Mouse (Mus musculus): ENCODE measurements around the gene Retn.

Retn gene

GRCm38 (mm10) chr8:3648990-3649389 is 6.6 kb upstream of the Retn start:
- Histone ChIP-seq H3K27me3 (ENCODE audit: insufficient read depth, low read length) (no peaks in the 10 kb centered on the region), H3K9me3 (ENCODE audit: low read length) (no peaks in the 10 kb centered on the region), H3K4me1 (replicated peaks; ENCODE audit: low read depth, low read length) (peaks cover 53% of the 10 kb centered on the region), H3K4me3 (replicated peaks; ENCODE audit: low read length) (no peak overlapping the region), H3K36me3 (ENCODE audit: insufficient read depth, low read length) (no peaks in the 10 kb centered on the region)
- TF ChIP-seq POU5F1 (IDR thresholded peaks at IDR 0.05; ENCODE audit: borderline replicate concordance, low read length) (no peak), NANOG (IDR thresholded peaks at IDR 0.05; ENCODE audit: borderline replicate concordance, low read length) (no peak), CTCF (conservative IDR thresholded peaks at IDR 0.05; ENCODE audit: low read length) (no peak)

GRCm38 (mm10) chr8:3652845-3653244 is 2.7 kb upstream of the Retn start:
- H3K9me3 ChIP-seq (ENCODE audit: low read length), result no peaks in the 10 kb centered on the region
- no peak overlapping the region for H3K4me3 ChIP-seq (replicated peaks; ENCODE audit: low read length)
- no peaks in the 10 kb centered on the region for H3K27me3 ChIP-seq (ENCODE audit: insufficient read depth, low read length)
- H3K36me3 ChIP-seq (ENCODE audit: insufficient read depth, low read length), result no peaks in the 10 kb centered on the region
- H3K4me1 ChIP-seq (replicated peaks; ENCODE audit: low read depth, low read length), result peaks cover 51% of the 10 kb centered on the region
- TF ChIP-seq NANOG (IDR thresholded peaks at IDR 0.05; ENCODE audit: borderline replicate concordance, low read length) (no peak), CTCF (conservative IDR thresholded peaks at IDR 0.05; ENCODE audit: low read length) (no peak), POU5F1 (IDR thresholded peaks at IDR 0.05; ENCODE audit: borderline replicate concordance, low read length) (no peak)

- H3K4me1 ChIP-seq (replicated peaks; ENCODE audit: low read depth, low read length), result peaks cover 34% of the 10 kb centered on the region
- TF ChIP-seq NANOG (IDR thresholded peaks at IDR 0.05; ENCODE audit: borderline replicate concordance, low read length), result no peak
- TF ChIP-seq CTCF (conservative IDR thresholded peaks at IDR 0.05; ENCODE audit: low read length), result no peak
- TF ChIP-seq POU5F1 (IDR thresholded peaks at IDR 0.05; ENCODE audit: borderline replicate concordance, low read length), result no peak
- H3K27me3 ChIP-seq (ENCODE audit: insufficient read depth, low read length), result no peaks in the 10 kb centered on the region
- H3K36me3 ChIP-seq (ENCODE audit: insufficient read depth, low read length), result no peaks in the 10 kb centered on the region
- no peaks in the 10 kb centered on the region for H3K9me3 ChIP-seq (ENCODE audit: low read length)
- H3K4me3 ChIP-seq (replicated peaks; ENCODE audit: low read length), result no peak overlapping the region
Measured at GRCm38 (mm10) chr8:3654726-3655508, 653 bp upstream of the Retn start.

- TF ChIP-seq CTCF (conservative IDR thresholded peaks at IDR 0.05; ENCODE audit: low read length), result no peak
- TF ChIP-seq POU5F1 (IDR thresholded peaks at IDR 0.05; ENCODE audit: borderline replicate concordance, low read length), result no peak
- TF ChIP-seq NANOG (IDR thresholded peaks at IDR 0.05; ENCODE audit: borderline replicate concordance, low read length), result no peak
- Histone ChIP-seq H3K9me3 (ENCODE audit: low read length) (no peaks in the 10 kb centered on the region), H3K36me3 (ENCODE audit: insufficient read depth, low read length) (no peaks in the 10 kb centered on the region), H3K27me3 (ENCODE audit: insufficient read depth, low read length) (no peaks in the 10 kb centered on the region), H3K4me1 (replicated peaks; ENCODE audit: low read depth, low read length) (peaks cover 34% of the 10 kb centered on the region), H3K4me3 (replicated peaks; ENCODE audit: low read length) (no peak overlapping the region)
Measured at GRCm38 (mm10) chr8:3656725-3657381, 1.3 kb downstream of the Retn start.

- no peaks in the 10 kb centered on the region for H3K9me3 ChIP-seq (ENCODE audit: low read length)
- H3K4me1 ChIP-seq (replicated peaks; ENCODE audit: low read depth, low read length), result peaks cover 31% of the 10 kb centered on the region
- TF ChIP-seq NANOG (IDR thresholded peaks at IDR 0.05; ENCODE audit: borderline replicate concordance, low read length) (no peak), POU5F1 (IDR thresholded peaks at IDR 0.05; ENCODE audit: borderline replicate concordance, low read length) (no peak), CTCF (conservative IDR thresholded peaks at IDR 0.05; ENCODE audit: low read length) (no peak)
- no peak overlapping the region for H3K4me3 ChIP-seq (replicated peaks; ENCODE audit: low read length)
- H3K36me3 ChIP-seq (ENCODE audit: insufficient read depth, low read length), result no peaks in the 10 kb centered on the region
- 0 out of 2 replicates have a peak, but pooled peaks cover 2% of the 10 kb centered on the region for H3K27me3 ChIP-seq (ENCODE audit: insufficient read depth, low read length)
Measured at GRCm38 (mm10) chr8:3660889-3661288, 5.3 kb downstream of the Retn start.

- H3K4me3 ChIP-seq (replicated peaks; ENCODE audit: low read length), result no peak overlapping the region
- 0 out of 2 replicates have a peak, but pooled peaks cover 2% of the 10 kb centered on the region for H3K27me3 ChIP-seq (ENCODE audit: insufficient read depth, low read length)
- TF ChIP-seq CTCF (conservative IDR thresholded peaks at IDR 0.05; ENCODE audit: low read length) (no peak), POU5F1 (IDR thresholded peaks at IDR 0.05; ENCODE audit: borderline replicate concordance, low read length) (no peak), NANOG (IDR thresholded peaks at IDR 0.05; ENCODE audit: borderline replicate concordance, low read length) (no peak)
- H3K36me3 ChIP-seq (ENCODE audit: insufficient read depth, low read length), result no peaks in the 10 kb centered on the region
- H3K9me3 ChIP-seq (ENCODE audit: low read length), result no peaks in the 10 kb centered on the region
- H3K4me1 ChIP-seq (replicated peaks; ENCODE audit: low read depth, low read length), result peaks cover 26% of the 10 kb centered on the region
Measured at GRCm38 (mm10) chr8:3664405-3664804, 8.8 kb downstream of the Retn start.

GRCm38 (mm10) chr8:3665507-3665906 is 9.9 kb downstream of the Retn start, which contains the start of gene Mcemp1:
Gene Mcemp1 (plus strand): TSS chr8:3665754.
- TF ChIP-seq CTCF (conservative IDR thresholded peaks at IDR 0.05; ENCODE audit: low read length) (no peak), POU5F1 (IDR thresholded peaks at IDR 0.05; ENCODE audit: borderline replicate concordance, low read length) (no peak), NANOG (IDR thresholded peaks at IDR 0.05; ENCODE audit: borderline replicate concordance, low read length) (no peak)
- Histone ChIP-seq H3K4me1 (replicated peaks; ENCODE audit: low read depth, low read length) (peaks cover 37% of the 10 kb centered on the region), H3K36me3 (ENCODE audit: insufficient read depth, low read length) (no peaks in the 10 kb centered on the region), H3K9me3 (ENCODE audit: low read length) (no peaks in the 10 kb centered on the region), H3K27me3 (ENCODE audit: insufficient read depth, low read length) (0 out of 2 replicates have a peak, but pooled peaks cover 2% of the 10 kb centered on the region), H3K4me3 (replicated peaks; ENCODE audit: low read length) (0 out of 2 replicates have a peak within 1 kb of the TSS, but pooled peaks have one; percentile 13)

GRCm38 (mm10) chr8:3670388-3670787 is 14.8 kb downstream of the Retn start:
- Histone ChIP-seq H3K4me3 (replicated peaks; ENCODE audit: low read length) (no peak overlapping the region; the same call in 1 of the 2 replicates), H3K4me1 (replicated peaks; ENCODE audit: low read depth, low read length) (peaks cover 49% of the 10 kb centered on the region), H3K9me3 (ENCODE audit: low read length) (no peaks in the 10 kb centered on the region), H3K27me3 (ENCODE audit: insufficient read depth, low read length) (no peaks in the 10 kb centered on the region), H3K36me3 (ENCODE audit: insufficient read depth, low read length) (no peaks in the 10 kb centered on the region)
- TF ChIP-seq NANOG (IDR thresholded peaks at IDR 0.05; ENCODE audit: borderline replicate concordance, low read length) (no peak), POU5F1 (IDR thresholded peaks at IDR 0.05; ENCODE audit: borderline replicate concordance, low read length) (no peak), CTCF (conservative IDR thresholded peaks at IDR 0.05; ENCODE audit: low read length) (no peak)

Data from E14TG2a.4 (cell line).